Mouse (Mus musculus): ENCODE data around the gene B3galt5.
"Not testable (repeated sequence)": the region's sequence is repeated elsewhere in the genome, so short reads cannot be mapped to it uniquely, and the experiment has no call there.

Gene B3galt5

DNA sequence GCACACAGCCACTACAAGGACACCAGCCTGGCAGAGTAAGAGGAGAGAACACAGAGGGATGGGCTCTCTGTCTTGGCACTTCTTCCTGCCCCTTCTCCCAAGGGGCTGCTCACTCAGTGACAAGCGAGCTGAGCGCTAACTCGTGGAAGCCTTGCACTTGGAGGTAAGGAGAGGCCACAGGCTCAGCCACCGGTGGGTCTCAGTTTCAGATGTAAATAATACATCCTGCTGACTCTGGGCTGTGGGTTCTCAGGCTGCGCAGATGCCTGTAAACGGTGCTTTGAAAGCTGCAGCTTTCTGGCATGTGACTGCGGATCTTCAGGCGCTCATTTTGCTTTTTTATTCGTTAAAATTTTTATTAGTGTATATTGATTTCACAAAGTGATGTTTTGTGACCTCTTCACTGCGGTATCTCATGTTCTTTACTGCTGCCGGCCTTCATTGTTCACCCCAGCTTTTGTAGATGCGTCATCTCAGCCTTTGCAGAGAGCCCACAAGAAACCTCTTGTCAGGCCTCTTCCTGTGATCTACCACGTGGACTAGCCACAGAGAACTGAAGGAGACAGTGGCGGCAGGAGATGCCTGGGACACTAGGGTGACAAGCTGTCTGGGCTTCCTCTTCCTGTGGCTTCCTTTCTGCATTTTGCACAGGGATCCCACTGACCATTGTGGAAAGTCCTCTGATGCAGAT is 37.5 kb downstream of the B3galt5 start:
- peak in 1 of 2 experiments; percentile 5 for DNase-seq

GRCm38 (mm10) chr16:96276596-96276995 is 41.0 kb downstream of the B3galt5 start:
- no peak for DNase-seq

- DNase-seq = no peak
These were observed 43.1 kb downstream of the B3galt5 start for GRCm38 (mm10) chr16:96278491-96279224.

GRCm38 (mm10) chr16:96280719-96281605 is 45.4 kb downstream of the B3galt5 start:
- no peak for DNase-seq

DNA sequence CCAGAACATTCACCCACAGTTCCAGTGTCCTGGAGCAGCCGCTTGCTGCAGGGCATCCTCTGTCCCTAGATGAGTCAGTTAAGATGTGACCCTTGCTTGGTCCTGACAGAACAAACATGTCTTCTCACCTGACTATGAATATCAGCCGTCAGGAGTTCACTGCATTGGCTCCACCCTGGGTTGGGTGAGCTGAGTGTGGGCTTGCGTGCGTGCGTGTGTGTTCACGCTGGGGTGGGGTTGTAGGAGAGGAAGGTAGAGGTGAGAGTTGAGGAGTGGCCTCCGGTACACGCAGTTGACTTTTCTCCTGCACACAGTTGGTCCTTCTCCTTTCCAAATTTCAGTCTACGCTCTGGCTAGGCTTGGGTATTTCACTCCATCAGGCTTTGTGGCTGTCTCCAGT is 47.0 kb downstream of the B3galt5 start:
- no peak for DNase-seq

DNA sequence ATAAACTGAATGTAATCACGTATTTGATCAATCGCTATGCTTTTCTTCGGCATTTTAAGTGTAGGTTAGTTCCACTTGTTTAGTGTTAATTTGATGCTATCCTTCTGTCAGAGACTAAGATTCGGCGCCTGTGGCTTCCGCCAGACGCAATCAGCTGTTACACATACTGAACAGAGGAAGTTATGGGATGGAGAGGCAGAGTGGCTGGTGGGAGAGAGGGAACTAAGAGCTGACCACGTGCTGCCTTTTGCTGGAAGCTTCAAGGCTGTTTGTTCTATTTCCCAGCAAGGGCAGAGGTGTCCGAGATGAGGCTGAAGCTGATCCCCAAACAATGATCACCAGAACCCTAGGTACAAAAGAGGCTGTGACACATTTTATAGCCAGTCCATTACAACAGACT is 56.3 kb downstream of the B3galt5 start:
- DNase-seq = no peak

DNA sequence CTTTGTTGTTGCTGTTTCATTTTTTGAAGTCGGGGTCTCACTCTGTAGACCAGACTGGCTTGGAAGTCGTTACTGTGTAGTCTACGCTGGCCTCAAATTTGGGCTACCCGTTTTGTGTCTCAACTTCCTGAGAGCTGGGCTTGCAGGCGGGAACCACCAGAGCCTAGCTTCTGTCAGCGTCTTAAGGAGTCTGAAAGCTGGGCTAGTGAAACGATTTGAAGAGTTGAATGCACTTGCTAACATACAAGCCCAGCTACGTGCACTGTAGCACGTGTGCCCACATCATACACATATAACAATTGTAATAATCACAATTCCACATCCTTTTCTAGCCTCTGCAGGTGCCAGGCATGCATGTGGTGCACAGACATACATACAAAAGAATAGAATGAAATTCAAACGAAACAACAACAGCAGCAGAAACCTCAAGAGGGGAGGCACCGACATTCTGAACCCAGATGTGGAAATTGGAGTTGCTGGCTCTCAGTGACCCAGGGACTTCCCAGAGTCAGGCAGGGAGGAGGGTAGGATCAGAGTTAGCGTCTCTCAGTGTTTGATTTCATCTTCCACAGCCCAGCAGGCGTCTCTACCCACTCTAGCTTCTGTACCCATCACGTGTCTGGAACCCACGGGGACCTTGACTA is 57.1 kb downstream of the B3galt5 start:
- no peak for DNase-seq

- no peak for DNase-seq
These were observed 62.5 kb downstream of the B3galt5 start for GRCm38 (mm10) chr16:96298075-96298474.

DNA sequence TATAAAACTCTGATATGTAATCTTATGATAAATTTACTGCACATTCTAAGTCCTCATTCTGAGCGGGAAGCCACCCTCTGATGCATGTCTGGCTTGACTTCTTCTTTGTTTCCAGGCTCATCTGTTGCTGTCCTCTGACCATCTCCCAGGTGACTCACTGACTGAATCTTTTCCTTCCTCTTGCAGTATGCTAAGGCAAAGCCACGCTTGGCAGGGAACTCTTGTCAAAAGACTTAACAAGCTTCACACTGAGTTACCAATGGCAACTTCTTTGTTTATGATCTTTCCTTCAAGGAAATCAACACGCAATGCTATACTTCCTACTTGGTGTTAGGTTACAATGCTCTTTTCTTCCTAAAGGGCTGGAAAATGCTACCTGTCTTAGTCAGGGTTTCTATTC is 63.0 kb downstream of the B3galt5 start:
- DNase-seq = no peak

- DNase-seq = no peak
These were observed 67.8 kb downstream of the B3galt5 start for GRCm38 (mm10) chr16:96303356-96303755.

GRCm38 (mm10) chr16:96304438-96304837 is 68.8 kb downstream of the B3galt5 start:
- no peak for DNase-seq

DNA sequence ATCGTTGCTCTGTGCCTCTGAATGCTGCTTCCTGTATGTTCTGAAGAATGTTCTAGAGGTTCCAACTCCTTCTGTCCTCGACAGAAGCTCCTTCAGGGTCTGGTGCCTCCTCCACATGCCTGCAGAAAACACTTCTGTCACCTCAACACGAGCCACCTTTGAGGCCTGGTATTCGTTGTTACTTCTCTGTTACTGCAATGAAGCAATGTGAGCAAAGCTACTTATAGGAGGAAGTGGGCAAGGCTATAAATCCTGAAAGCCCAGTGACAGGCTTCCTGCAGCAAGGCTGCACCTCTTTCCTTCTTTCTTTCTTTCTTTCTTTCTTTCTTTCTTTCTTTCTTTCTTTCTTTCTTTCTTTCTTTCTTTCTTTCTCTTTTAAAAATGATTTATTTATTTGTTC is 71.3 kb downstream of the B3galt5 start:
- no peak for DNase-seq

GRCm38 (mm10) chr16:96317803-96318202 is 82.2 kb downstream of the B3galt5 start:
- no peak for DNase-seq

- no peak for DNase-seq
These were observed 87.1 kb downstream of the B3galt5 start for GRCm38 (mm10) chr16:96322739-96323138.

DNA sequence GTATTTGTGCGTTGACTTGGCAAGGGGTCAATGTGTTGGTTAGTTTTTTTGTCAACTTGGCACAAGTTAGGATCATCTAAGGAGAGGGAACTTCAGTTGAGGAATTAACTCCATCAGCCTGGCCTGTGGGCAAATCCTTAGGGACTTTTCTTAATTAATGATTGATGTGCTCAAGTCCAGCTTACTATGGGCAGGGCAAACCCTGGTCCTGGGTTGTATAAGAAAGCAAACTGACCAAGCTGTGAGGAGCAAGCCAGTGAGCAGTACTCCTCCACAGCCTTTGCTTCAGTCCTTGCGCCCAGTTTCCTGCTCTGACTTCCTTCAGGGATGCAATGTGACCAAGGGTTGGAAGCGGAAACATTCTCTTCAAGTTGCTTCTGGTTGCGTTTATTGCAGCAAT is 87.6 kb downstream of the B3galt5 start:
- DNase-seq = no peak

DNA sequence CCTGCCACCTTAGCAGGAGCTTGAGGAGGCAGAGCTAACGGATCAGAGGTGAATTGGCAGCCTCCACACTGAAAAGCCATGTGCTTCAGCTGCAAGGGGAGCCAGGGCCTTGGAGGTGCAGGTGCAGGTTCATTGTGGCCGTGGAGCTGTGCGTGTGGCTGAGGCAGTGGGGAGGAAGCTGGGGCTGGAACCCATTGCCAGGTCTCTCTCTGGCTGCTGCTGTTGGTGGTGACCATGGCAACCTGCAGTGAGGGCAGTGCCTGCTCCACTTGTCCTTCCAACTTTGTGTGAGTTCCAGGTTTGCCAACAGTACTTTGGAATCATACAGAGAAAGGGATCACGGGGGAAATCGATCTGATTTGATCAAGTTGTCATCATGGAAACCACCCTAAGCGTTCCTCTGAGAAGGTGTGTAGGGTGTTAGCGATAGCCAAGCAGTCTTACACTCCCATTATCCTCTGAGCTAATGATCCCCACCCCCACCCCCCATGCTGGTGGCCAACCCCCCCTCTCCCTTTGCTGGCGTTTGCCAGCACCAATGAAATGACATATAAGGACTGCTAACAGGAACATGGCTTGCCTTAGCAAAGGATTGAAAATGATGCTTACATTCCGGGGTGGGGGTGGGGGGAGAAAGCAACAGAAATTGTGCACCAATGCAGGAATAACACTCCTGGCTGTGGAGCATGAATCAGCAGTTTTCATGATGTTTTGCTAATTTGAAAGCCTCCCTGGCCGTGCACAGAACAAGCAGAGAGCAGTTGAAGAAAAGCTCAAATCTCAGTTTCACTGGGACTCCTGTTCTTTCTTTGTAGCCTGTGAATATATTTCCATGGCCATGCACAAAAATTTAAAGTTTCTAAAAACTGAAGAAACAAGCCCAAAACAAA is 90.8 kb downstream of the B3galt5 start:
- no peak for DNase-seq

DNA sequence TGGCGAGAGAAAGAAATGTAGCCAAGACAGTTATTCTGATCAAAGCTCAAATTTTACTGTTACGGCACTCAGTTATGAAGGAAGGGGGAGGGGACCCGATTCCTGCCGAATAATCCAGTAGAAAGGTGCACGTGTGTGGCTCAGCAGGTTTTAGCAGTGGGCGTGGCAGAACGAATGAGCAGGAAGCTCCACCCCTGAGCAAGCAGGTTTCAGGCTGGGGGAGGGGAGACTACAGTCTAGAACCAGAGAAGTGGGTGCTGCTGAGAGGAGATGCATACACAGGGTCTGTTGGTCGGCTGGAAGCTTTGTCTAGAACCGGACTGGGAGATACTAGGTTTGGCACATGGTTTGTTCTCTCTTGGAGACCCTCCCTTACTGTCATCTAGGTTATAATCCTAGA is 91.7 kb downstream of the B3galt5 start:
- DNase-seq = not testable (repeated sequence)

DNA sequence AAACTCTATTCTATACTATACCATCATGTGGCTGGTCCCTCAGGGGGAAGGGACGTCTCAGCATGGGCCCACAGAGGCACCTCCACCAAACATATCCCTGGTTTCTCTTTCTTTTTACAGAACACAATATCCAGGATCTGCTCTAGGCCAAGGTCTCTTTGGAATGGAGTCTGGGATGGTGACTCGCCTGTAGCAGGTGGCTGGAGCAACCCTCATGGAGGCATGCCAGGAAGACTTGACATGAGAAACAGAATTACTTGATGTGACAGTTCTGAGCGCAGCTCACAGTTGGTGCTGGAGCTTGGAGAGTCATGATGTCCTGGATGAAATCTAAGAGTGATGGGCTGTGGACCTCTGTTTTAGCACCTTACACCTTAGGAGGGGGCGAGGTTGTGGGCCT is 104.0 kb downstream of the B3galt5 start:
- DNase-seq = no peak

- peak; percentile 60 to 62 for DNase-seq
These were observed 105.7 kb downstream of the B3galt5 start for GRCm38 (mm10) chr16:96341269-96341668.

DNA sequence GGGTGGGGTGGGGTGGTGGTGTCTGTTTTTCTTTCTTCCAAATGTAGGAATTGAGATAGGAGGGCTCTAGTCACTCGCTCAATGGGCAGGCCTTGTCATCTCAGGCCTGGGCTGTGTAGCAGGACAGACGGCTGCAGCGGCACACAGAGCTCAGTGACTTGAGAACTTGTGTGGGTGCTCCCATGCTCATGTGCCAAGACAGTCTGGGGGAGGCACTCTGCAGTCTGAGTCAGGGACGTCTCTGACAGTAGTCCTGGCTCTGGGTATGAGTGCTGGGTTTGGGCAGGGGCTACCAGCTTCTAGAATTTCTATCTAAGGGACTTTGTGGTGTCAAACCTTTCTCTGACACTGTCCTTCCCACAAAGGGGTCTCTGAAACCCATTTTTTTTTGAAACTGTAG is 106.3 kb downstream of the B3galt5 start:
- no peak for DNase-seq

DNA sequence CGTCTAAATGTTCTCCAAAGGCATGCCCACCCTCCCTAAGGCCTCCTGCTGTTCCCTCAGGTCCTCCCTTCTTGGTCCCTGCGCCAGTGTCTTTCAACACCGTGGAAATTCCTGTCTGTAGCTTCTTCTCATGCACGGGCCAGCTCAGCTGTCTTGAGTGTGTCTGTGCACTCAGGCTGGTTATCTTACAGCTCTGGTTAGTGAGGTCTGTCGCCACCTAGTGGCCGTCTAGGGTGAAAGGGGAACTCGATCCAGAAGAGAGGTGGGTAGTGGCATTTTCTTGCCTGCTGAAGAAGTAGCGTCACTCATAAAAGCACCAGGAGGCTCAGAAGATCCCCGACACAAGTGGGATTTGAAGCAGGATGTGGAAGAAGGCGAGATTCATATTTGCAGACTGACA is 109.5 kb downstream of the B3galt5 start:
- DNase-seq = peak; percentile 86 to 88

DNA sequence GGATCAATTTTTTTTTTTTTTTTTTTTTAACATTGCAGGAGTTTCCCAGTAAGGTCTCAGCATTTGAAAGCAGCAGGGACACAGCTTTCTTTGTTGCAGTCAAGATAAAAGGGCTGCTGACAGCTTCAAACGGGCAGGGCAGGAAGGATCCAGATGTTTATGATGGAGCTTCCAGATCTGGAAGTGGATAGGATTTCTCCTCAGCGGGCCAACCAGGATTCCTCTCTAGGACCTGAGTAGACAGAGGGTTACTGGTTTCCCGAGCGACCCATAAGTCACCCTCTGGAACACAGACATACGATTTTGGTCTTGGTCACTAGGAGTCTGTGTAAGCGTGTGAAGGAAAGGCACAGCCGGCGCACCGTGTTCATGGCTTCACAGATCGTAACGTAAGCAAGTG is 112.5 kb downstream of the B3galt5 start:
- no peak for DNase-seq

Data from B cell, adult 2 months (primary cell).